Mouse (Mus musculus) thymus, postnatal 25 days (tissue): ENCODE results near the gene Fam198a.

Experiments
- DNase-seq: peaks from one replicate; pipeline ENCODE4 v3.0.0; 2022

Gene Fam198a

DNA sequence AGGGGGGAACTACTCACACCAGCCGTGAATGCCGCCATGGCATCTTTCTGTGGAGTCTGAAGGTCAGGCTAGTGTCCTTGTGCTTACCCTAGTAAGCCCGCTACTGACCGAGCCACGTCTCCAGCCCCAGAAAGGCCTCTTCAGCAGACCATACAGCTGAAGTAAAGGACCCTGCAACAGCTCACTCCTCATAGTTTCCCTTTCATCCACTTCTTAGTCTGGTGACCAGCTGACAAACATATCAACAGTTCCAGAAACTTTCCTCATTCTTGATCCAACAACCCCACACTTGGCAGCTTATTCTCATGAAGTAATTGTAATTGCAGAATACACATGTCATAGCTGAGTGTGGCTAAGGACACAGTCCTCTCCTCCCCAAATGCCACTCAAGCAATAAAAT, 73.1 kb downstream of the Fam198a start:
- DNase-seq = no peak

DNA sequence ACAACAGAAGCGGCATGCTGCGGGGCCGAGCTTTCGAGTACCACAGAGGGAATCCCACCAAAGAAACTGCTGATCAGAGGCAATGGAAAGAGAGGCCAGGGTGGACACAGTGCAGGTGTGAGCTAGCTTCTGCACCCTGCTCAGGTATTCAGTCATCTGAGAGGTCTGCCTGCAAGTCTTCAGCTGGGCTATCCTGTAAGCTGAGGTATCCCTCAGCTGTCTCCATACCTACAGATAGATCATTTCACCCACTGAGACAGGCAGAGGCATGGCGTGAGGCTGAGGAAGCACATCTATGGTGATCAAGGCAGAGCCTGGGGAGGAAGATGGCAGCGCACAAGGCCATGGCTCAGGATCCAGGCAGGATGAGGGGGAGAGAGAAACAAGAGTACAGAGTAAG, 73.6 kb downstream of the Fam198a start:
- DNase-seq = no peak

DNA sequence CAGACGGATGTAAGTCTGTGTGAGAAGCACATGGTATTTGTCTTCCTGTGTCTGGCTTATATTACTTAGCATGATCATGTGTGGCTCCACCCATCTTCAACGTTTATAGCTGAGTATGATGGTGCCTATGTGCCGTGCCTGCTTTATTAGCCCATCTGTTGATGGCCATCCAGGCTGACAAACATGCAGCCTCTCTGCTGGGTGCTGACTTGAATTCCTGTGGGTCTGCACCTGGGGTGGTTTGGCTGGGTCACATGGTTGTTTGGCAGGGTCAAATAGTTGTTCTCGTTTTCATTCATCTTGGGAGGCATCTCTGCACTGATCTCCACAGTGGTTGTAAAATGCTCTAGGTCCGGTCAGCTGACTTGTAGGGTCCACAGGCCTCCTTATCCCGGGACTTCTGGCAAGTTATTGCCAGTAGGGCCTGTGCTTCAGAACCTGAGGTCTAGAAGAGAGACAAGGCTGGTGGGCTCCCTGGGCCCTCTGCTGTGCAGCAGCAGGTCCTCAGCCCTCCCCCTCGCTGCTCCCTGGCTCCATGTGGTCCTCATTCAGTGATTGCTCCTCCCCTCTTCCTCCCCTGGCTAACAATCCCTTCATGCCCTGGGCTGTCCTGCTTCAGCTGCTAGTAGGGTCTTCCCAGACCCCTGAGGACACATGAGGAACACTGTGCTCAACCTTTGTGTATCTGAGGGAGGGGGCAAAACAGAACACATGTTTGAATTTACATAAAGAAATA, 75.2 kb downstream of the Fam198a start:
- DNase-seq = no peak

DNA sequence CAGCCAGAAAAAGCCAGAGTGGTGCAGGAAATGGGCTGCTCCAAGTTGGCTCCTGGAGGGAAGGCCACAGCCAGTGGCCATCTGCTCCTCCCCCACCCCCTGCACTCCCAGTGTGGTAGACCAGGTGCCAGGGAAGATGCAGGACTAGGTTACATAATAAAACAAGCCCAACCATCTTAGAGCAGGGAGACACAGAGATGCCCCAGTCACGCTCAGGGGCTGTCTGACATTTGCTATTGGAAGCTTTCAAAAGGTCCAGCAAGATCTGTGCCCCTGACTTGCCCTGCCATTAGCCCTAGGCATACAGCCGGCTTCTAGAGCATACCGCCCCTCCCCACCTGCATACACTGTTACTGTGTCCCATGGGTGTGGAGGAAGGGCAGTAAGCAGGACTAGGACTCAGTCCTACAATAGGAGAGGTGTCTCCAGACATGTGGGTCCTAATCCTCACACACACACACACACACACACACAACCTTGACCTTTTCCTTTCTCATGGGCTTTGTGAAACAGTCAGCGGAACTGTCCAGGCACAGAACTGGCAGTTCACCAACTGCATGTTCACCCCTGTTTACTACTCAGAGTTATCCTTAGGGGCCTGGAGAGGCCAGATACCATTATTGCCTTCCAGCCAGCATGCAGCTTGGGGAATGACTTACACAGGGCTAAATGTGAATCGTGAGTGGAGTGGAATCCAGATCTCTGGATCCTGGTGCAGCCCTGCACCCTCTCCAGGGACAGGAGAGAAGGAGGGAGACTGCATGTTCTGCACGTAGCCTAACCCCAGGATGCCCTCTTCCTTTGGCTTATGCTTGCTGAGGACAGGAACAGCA, 76.5 kb downstream of the Fam198a start:
- no peak for DNase-seq

DNA sequence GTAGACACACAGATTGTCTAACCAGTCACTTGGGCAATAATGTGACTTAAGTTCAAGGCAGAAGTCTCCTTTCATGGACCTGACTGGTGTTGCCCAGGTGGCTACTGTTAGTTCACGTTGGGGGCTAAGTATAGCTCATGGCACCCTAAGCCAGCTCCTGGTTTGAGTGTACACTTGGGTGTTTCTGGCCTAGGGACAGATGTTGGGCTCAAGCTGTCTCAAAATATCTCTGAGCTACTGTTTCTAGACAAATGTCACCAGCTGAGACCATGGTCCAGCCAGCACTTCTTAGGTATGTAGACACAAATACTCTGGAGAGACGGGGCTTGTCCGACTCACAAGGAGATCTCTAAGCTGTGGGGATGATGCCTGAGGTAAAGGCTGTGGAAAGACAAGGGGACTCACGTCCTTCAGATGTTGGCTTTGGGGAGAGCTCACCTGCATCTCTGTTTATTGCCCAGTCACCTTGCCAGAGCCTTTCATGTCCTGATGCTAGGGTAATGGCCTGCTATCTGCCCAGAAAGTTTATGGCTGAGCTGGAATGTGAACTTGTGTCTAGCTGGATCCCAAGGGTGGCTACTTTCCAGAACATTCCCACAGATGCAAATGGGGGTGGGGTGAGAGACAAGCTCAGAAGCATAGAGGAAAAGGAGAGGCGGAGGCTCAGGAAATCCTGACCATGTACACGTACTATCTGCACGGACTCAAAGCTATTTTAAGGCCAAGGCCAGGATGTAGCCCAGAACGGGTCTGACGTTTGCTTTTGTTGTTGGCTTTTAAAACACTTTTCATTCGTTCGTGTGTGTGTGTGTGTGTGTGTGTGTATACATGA, 77.3 kb downstream of the Fam198a start:
- DNase-seq = no peak

DNA sequence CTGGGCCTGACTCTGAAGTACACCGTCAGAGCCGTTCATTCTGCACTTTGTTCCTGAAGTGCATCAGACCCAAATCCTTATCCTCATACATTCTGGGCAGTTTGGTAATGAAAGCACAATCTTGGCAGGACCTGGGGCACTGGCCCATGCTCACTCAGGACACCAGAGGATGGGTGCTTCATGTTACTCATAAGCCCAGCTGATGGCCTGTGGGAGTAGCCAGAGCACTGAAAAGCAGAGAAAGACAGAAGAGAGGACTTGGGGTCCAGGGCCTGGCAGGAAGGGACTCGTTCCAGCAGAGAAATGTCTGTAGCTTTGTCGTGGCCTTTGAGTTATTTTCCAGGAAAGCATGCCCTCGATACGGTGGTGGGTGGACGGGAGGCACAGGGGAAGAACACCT, 79.0 kb downstream of the Fam198a start:
- no peak for DNase-seq
